Mouse (Mus musculus) limb, embryonic 15.5 days (tissue): ENCODE data around the gene Mustn1. TPM values are rescaled to one million over a fixed set of nuclear protein-coding genes. Genes with fewer than 3 reads are reported as not detected.

Experiments used
- ATAC-seq: fragments of 200-750 bp; cut with Nextera tagmentation; 2 replicates; pipeline ENCODE4 v1.8.0; 2017; ENCODE audit warnings: low read depth, moderate TSS enrichment; ENCODE audit not compliant: insufficient number of reproducible peaks, low FRiP score, low TSS enrichment
- H3K27ac ChIP-seq: fragments of 300-500 bp; sonication (generic); 2 replicates; pipeline ENCODE4 v1.5.1; 2015; ENCODE audit warnings: moderate library complexity, mild to moderate bottlenecking, inconsistent platforms
- H3K27me3 ChIP-seq: fragments of 300-500 bp; sonication (generic); 2 replicates; pipeline ENCODE4 v1.6.1; 2015; ENCODE audit warnings: inconsistent platforms
- H3K36me3 ChIP-seq: fragments of 300-500 bp; sonication (generic); 2 replicates; pipeline ENCODE4 v1.6.1; 2015; ENCODE audit warnings: inconsistent platforms
- H3K4me1 ChIP-seq: fragments of 300-500 bp; sonication (generic); 2 replicates; pipeline ENCODE4 v1.6.1; 2015; ENCODE audit warnings: inconsistent platforms
- H3K4me2 ChIP-seq: fragments of 300-500 bp; sonication (generic); 2 replicates; pipeline ENCODE4 v1.6.1; 2015; ENCODE audit warnings: mild to moderate bottlenecking, inconsistent platforms
- H3K4me3 ChIP-seq: fragments of 300-500 bp; sonication (generic); 2 replicates; pipeline ENCODE4 v1.5.1; 2015; ENCODE audit warnings: mild to moderate bottlenecking, inconsistent platforms
- H3K9ac ChIP-seq: fragments of 300-500 bp; sonication (generic); 2 replicates; pipeline ENCODE4 v1.6.1; 2015; ENCODE audit warnings: inconsistent platforms
- H3K9me3 ChIP-seq: fragments of 300-500 bp; sonication (generic); 2 replicates; pipeline ENCODE4 v1.6.1; 2016; ENCODE audit warnings: inconsistent platforms
- WGBS: fragments of 180-500 bp; shearing (Covaris S2); methylation state at CpG from one replicate; pipeline ENCODE4 v1.1.7; 2015; 5-methylcytosine and 5-hydroxymethylcytosine counted together
- polyA plus RNA-seq: library from polyadenylated mRNA; unstranded; fragments of >200 nt; fragmentation: Nextera tagmentation; extraction: Ambion mirVana; gene quantifications from 2 replicates; pipeline ENCODE4 v1.2.1, GENCODE M21; 2015

Gene Mustn1
- 20.0 and 42.6 TPM in 2 replicates for polyA plus RNA-seq

DNA sequence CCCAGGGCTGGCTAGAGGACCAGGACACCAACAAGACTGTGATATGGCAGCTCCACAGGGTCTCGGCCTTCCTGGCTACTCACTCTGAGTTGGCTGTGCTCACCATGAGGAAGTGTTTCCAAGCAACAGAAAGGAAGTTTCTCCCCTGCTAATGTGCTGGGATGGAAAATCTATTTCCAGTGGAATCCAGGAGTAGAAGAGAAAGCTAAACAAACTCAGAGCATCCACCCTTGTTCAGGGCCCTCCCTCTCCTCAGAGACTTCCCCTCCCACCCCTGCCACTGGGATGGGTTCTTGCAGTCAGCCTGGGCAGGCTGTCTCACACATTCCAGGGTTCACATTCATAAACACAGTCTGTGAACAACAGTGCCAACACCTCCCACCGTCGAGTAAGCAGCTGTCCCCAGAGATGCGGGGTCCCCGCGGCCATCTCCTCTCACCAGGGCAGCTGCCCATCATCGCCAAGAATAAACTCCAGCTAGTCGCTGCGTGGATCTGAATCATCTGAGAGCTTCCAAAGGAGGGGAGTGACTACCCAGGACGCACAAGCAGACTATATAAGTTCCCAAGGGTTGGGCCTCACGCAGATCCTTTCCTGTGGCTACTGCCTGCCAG lies at the start of gene Mustn1:
Gene Mustn1, plus strand, starts transcription at position 243 of the 614 bp plus-strand sequence.
- Histone ChIP-seq H3K9ac (no peak within 1 kb of the TSS), H3K4me3 (no peak within 1 kb of the TSS), H3K4me1 (peaks cover 19% of the 10 kb centered on the region; the same call in 1 of the 2 replicates), H3K27ac (peak within 1 kb of the TSS; percentile 68), H3K27me3 (no peaks in the 10 kb centered on the region), H3K4me2 (no peak within 1 kb of the TSS), H3K36me3 (peaks cover 21% of the 10 kb centered on the region), H3K9me3 (no peaks in the 10 kb centered on the region)
- WGBS, result 67% methylated on average over 11 of the region's 11 CpGs
- peak; percentile 62 for ATAC-seq

DNA sequence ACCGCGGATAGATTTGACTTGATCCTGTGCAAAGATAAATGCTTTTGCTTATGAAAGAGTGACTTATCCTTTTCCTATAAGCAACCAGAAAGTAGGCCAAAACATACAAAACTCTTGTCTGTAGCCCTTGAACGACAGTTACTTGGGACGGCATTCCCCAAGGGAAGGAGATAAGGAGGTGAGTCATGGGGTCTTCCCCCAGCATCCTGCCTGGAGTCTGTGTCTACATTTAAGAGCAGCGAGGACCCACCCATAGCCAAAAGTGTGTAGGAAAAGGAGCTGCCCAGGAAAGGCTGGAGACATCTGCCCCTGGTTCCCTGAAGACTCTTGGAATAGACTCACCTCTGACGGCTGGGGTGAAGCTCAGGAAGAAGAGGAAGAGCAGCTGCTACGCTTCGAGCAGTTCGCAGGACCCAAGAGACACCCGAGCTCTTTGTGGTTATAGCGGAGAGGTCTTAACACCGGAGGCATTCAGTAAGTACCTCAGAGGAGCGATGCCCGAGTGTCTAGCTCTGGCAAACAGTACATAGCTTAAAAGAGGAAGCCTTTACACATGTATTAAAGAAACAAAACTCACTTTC lies 41.5 kb upstream of the Mustn1 start:
- peaks cover 9% of the 10 kb centered on the region; the same call in 1 of the 2 replicates for H3K36me3 ChIP-seq
- no peak overlapping the region for H3K27ac ChIP-seq
- ATAC-seq, result no peak
- H3K9ac ChIP-seq, result no peak overlapping the region
- H3K27me3 ChIP-seq, result no peaks in the 10 kb centered on the region
- no peaks in the 10 kb centered on the region for H3K4me1 ChIP-seq
- no peak overlapping the region for H3K4me2 ChIP-seq
- no peaks in the 10 kb centered on the region for H3K9me3 ChIP-seq
- 84% methylated on average over 14 of the region's 14 CpGs for WGBS
- no peak overlapping the region for H3K4me3 ChIP-seq

DNA sequence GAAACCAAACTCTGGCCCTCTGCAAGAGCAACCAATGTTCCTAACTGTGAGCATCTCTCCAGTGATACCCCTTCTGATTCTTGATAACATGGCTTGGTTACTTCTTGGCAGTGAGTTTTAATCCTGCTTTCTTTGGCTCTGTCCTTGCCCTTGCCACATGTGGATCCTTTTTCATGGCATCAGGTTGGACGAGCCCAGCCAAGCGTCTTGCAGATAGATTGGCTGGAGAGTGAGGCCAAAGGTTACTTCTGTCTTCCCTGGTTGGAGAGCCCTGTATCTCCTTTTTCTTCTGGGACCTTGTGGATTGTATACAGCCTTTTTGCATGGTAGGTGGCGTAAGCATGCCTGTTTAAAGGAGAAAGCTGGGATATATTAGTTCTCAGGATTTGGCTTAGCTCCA lies 35.3 kb upstream of the Mustn1 start:
- Histone ChIP-seq H3K27me3 (no peaks in the 10 kb centered on the region), H3K9ac (no peak overlapping the region), H3K9me3 (no peaks in the 10 kb centered on the region), H3K36me3 (peaks cover 4% of the 10 kb centered on the region; the same call in 1 of the 2 replicates), H3K4me3 (no peak overlapping the region), H3K4me1 (no peaks in the 10 kb centered on the region), H3K4me2 (no peak overlapping the region), H3K27ac (no peak overlapping the region)
- WGBS, result 84% methylated on average over 3 of the region's 3 CpGs
- ATAC-seq, result no peak

DNA sequence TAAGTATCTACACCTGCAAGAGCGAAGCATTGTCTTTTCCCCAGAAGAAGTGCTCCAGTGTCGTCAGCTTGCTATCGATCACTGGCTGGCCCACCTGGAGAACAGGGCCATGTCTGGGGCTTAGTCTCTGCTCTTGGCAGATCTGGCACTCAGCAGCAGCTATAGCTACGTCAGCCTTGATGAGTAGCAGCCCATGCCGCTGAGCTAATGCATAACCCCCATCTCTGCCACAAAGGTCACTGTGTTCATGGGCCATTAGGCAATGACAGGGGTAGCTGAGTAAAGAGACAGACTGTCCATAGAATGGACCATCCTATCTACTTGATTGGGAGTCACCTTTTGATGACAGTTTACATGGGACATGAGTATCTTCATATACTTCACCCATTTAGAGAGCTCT lies 28.5 kb upstream of the Mustn1 start:
- no peaks in the 10 kb centered on the region for H3K27me3 ChIP-seq
- no peak overlapping the region for H3K27ac ChIP-seq
- no peaks in the 10 kb centered on the region for H3K4me1 ChIP-seq
- no peak overlapping the region for H3K9ac ChIP-seq
- no peak overlapping the region for H3K4me3 ChIP-seq
- H3K4me2 ChIP-seq, result no peak overlapping the region
- H3K9me3 ChIP-seq, result no peaks in the 10 kb centered on the region
- no peak for ATAC-seq
- 0 out of 2 replicates have a peak, but pooled peaks cover 3% of the 10 kb centered on the region for H3K36me3 ChIP-seq
- WGBS, result 94% methylated on average over 5 of the region's 5 CpGs

DNA sequence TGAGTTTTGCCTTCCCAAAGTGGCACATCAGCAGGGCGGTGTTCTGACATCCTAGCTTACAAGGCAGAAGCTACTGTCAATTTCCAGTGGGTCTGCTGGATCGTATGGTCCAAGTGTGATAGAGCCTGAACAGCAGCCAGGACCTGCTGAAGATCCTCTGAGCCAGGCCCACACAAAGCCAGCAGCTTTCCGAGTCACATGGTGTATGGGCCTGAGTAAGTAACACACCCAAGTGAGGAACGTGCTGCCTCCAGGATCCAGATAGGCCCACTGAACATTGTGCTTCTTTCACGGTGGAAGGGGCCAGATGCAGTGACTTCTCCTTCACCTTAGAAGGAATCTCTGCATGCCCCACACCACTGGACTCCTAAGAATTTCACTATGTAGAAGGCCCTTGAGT lies 26.7 kb upstream of the Mustn1 start:
- Histone ChIP-seq H3K27ac (no peak overlapping the region), H3K9ac (no peak overlapping the region), H3K4me3 (no peak overlapping the region), H3K36me3 (no peaks in the 10 kb centered on the region), H3K27me3 (no peaks in the 10 kb centered on the region), H3K9me3 (no peaks in the 10 kb centered on the region), H3K4me1 (no peaks in the 10 kb centered on the region), H3K4me2 (no peak overlapping the region)
- 89% methylated on average over 5 of the region's 5 CpGs for WGBS
- ATAC-seq, result no peak

DNA sequence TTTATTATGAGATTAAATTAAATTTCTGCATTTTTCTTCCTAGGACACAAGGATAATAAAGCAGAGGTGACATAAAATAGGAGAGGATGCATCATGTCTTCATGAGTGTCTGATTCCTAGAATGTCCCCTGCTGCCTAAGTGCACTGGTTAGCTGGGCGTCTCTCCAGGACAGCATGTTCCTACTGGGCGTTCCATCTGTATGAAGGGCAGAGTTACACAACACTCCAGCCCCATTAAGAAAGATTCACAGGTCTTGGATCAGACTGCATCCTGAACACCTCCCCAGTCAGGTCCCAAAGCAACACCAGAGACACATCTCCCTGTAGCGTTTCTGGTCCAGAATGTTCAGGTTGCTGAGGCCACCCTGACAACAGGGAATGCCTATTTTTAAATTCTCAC lies 23.7 kb upstream of the Mustn1 start:
- no peak overlapping the region for H3K4me2 ChIP-seq
- H3K4me1 ChIP-seq, result no peaks in the 10 kb centered on the region
- no peaks in the 10 kb centered on the region for H3K36me3 ChIP-seq
- H3K27me3 ChIP-seq, result no peaks in the 10 kb centered on the region
- 92% methylated on average over 3 of the region's 3 CpGs for WGBS
- no peak overlapping the region for H3K27ac ChIP-seq
- H3K4me3 ChIP-seq, result no peak overlapping the region
- H3K9me3 ChIP-seq, result no peaks in the 10 kb centered on the region
- no peak for ATAC-seq
- H3K9ac ChIP-seq, result no peak overlapping the region

DNA sequence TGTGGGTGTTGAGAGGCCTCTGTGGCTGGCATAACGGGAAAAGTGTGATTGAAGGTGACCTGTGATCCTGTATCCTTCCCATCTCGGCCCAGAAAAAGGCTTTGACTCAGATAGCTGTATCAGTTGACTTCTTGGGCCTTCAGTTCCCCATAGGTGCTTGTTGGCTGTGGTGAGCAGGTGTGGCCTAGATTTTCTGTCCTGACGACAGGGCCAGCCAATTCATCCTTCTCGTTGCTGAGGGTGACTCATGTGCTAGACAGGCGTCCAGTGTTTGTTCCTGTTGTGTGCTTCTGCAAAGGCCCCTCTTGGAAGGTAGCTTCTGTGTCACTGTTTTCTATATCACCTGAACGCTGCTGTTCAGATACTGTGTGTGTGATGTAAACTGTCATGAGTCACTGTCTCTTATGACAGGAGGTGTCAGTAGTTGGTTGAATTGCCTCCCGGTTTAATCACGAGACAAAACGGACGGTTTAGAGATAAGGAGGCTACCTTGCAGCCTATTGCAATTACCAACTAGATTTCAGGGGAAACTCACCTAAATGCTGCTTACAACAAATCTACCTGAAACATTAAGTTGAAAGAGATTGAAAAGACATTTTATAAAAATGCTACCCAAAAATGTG lies 22.0 kb upstream of the Mustn1 start:
- Histone ChIP-seq H3K9ac (no peak overlapping the region), H3K4me2 (no peak overlapping the region), H3K27me3 (no peaks in the 10 kb centered on the region), H3K4me1 (no peaks in the 10 kb centered on the region), H3K9me3 (no peaks in the 10 kb centered on the region), H3K27ac (no peak overlapping the region), H3K4me3 (no peak overlapping the region), H3K36me3 (no peaks in the 10 kb centered on the region)
- 83% methylated on average over 10 of the region's 10 CpGs for WGBS
- no peak for ATAC-seq

DNA sequence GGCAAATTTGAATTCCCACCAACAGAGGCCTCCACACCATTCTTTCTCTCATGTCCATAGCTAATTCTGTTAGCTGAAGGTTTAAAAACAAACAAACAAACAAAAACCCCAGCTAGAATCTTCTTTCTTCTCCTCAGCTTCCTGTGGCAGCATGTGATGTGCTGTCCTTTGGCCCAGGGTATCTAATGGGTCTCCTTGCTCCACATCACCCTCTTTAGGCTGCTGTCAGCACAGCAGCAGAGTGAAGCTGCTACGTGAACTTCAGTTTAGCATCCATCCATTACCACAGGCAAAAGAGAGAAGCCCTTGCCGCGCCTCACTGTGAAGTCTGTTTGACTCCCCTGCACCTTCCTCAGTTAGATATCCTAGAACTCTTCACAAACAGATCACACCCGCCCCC lies 21.0 kb upstream of the Mustn1 start:
- no peak overlapping the region for H3K9ac ChIP-seq
- H3K9me3 ChIP-seq, result no peaks in the 10 kb centered on the region
- no peaks in the 10 kb centered on the region for H3K27me3 ChIP-seq
- 82% methylated on average over 4 of the region's 4 CpGs for WGBS
- no peak for ATAC-seq
- no peaks in the 10 kb centered on the region for H3K4me1 ChIP-seq
- no peak overlapping the region for H3K27ac ChIP-seq
- H3K36me3 ChIP-seq, result no peaks in the 10 kb centered on the region
- no peak overlapping the region for H3K4me3 ChIP-seq
- H3K4me2 ChIP-seq, result no peak overlapping the region

DNA sequence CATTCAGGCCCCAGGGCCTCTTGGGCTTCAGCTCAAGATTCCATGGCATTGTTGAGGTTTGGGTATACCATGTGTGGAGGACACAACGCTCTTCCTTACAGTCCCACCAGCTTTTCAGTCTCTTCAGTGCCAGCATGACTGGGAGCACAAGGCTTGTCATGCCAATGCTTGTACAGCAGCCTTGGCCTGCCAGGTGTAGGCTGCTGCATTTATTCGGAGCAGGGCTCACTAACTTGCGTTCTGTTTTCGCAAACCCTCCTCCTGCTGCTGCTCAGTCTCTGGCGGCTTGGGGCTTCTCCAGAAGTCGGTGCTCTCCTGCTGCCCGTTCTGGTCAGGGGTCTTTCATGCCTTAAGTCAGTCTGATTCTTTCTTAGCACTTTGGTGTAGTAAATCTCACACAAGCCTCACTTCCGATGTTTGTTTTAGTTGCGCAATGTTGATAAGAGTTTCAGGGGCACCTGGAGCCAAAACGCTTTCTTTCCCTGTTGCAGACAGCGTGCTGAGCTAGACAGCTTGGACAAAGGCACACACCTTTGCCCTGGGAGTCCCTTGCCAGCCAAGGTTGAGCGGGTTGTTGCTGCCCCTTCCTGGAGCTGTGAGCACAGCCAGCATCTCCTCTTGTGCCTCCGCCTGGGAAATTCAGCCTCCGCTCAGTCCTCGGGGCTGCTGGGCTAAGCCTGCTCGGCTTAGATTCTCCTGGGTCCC lies 17.4 kb upstream of the Mustn1 start:
- 73% methylated on average over 16 of the region's 16 CpGs for WGBS
- no peaks in the 10 kb centered on the region for H3K27me3 ChIP-seq
- no peak overlapping the region for H3K9ac ChIP-seq
- no peaks in the 10 kb centered on the region for H3K9me3 ChIP-seq
- no peak overlapping the region for H3K4me2 ChIP-seq
- H3K4me3 ChIP-seq, result no peak overlapping the region
- H3K4me1 ChIP-seq, result no peaks in the 10 kb centered on the region
- ATAC-seq, result no peak
- peaks cover 21% of the 10 kb centered on the region for H3K36me3 ChIP-seq
- no peak overlapping the region for H3K27ac ChIP-seq

DNA sequence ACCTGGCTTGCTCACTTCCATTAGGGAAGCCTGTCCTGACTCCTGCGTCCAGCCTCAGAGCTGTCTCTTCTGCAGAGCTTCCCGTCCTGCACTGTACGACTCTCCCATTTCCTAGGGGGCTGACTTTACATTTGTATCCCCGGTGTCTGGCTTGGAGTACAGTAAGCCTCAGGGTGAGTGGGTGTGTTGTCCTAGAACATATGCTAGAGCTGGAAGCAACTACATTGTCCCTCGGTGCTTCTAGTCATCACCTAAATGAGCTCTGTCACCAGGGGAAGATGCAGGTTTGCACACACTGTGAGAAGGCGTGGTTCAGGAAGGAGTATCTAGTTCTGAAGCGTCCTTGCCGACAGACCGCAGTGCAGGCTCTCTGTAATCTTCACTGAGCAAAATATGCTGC lies 16.6 kb upstream of the Mustn1 start:
- no peak overlapping the region for H3K4me2 ChIP-seq
- H3K36me3 ChIP-seq, result peaks cover 24% of the 10 kb centered on the region
- H3K4me1 ChIP-seq, result no peaks in the 10 kb centered on the region
- H3K27ac ChIP-seq, result no peak overlapping the region
- H3K4me3 ChIP-seq, result no peak overlapping the region
- no peaks in the 10 kb centered on the region for H3K9me3 ChIP-seq
- H3K9ac ChIP-seq, result no peak overlapping the region
- 84% methylated on average over 9 of the region's 9 CpGs for WGBS
- H3K27me3 ChIP-seq, result no peaks in the 10 kb centered on the region
- no peak for ATAC-seq

DNA sequence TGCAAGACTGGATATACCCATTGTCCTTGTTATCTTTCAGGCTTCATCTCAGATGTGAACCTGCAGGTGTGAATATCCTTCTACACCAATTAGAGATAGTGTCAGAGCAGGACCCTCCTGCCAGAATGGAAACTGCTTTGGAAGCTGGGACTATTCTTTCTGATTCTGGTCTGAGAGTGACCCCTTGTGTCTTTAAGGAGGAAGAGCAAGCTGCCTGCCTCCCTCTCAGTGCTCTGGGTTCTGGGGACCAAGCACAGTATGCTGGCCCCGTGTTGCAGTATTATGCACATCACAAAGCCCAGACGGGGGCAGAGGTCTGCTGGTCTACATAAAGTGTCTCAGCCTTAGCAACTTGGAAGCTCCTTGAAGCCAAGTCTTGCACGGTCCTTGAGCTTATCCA lies 13.7 kb upstream of the Mustn1 start:
- H3K36me3 ChIP-seq, result peaks cover 33% of the 10 kb centered on the region
- no peaks in the 10 kb centered on the region for H3K9me3 ChIP-seq
- H3K4me3 ChIP-seq, result no peak overlapping the region
- H3K9ac ChIP-seq, result no peak overlapping the region
- no peak overlapping the region for H3K27ac ChIP-seq
- H3K27me3 ChIP-seq, result no peaks in the 10 kb centered on the region
- peaks cover 11% of the 10 kb centered on the region for H3K4me1 ChIP-seq
- no peak for ATAC-seq
- no peak overlapping the region for H3K4me2 ChIP-seq
- 67% methylated on average over 3 of the region's 3 CpGs for WGBS

DNA sequence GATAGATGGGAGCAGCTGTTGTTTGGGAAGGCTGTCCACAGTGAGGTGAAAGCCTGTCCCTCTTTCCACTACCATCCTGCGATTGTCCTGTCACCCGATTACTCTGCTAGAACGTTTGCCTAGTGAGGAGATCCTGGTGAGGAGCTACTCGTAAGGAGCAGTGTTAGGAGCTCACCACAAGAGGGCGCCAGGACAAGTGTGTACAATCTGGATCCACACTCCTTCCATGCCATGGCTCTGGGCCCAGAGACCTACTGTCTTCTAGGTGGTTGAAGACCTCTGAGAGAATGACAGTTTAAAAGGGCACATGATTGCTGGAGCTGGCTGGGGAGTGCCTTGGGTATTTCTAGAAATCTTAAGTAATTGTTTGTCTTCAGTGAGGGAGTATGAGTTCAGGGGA lies 12.0 kb upstream of the Mustn1 start:
- Histone ChIP-seq H3K9me3 (no peaks in the 10 kb centered on the region), H3K9ac (no peak overlapping the region), H3K27me3 (no peaks in the 10 kb centered on the region), H3K4me3 (no peak overlapping the region), H3K36me3 (peaks cover 33% of the 10 kb centered on the region), H3K4me1 (peaks cover 20% of the 10 kb centered on the region), H3K4me2 (no peak overlapping the region), H3K27ac (no peak overlapping the region)
- ATAC-seq, result no peak
- 36% methylated on average over 5 of the region's 5 CpGs for WGBS
